Mouse (Mus musculus) cortical plate, adult 2 months (tissue): ENCODE measurements around the gene Neurl1a. TPM values are rescaled to one million over a fixed set of nuclear protein-coding genes. Genes with fewer than 3 reads are reported as not detected.

Experiments used
- H3K27ac ChIP-seq: fragments of 200-500 bp; 2 replicates; pipeline ENCODE4 v1.5.1; 2012; ENCODE audit warnings: low read length, control low read depth, inconsistent platforms; ENCODE audit not compliant: insufficient read depth
- H3K4me1 ChIP-seq: fragments of 200-500 bp; 2 replicates; pipeline ENCODE4 v1.6.1; 2011; ENCODE audit warnings: low read length; ENCODE audit not compliant: control insufficient read depth, insufficient read depth
- H3K4me3 ChIP-seq: fragments of 200-500 bp; 2 replicates; pipeline ENCODE4 v1.5.1; 2011; ENCODE audit warnings: mild to moderate bottlenecking, low read length, control low read depth; ENCODE audit not compliant: insufficient read depth
- CTCF ChIP-seq: fragments of 200-500 bp; IDR thresholded peaks from 2 replicates; pipeline ENCODE4 v1.5.1; 2011; ENCODE audit warnings: mild to moderate bottlenecking, control low read depth, low read length; ENCODE audit not compliant: insufficient read depth; ENCODE audit errors: extremely low read depth
- POLR2A ChIP-seq: fragments of 200-500 bp; IDR thresholded peaks from 2 replicates; pipeline ENCODE4 v1.6.1; 2011; ENCODE audit warnings: mild to moderate bottlenecking, low read length, control low read depth; ENCODE audit not compliant: insufficient read depth; ENCODE audit errors: extremely low read depth
- polyA plus RNA-seq: library from polyadenylated mRNA; depleted of rRNA; stranded (reverse); fragments of >200 nt; gene quantifications from 2 replicates; pipeline ENCODE4 v1.2.3, GENCODE M21; 2012; rRNA removed

The Neurl1a gene
- polyA plus RNA-seq, 1 experiment: 124 TPM

GRCm38 (mm10) chr19:47305401-47305800 is 126.8 kb downstream of the Neurl1a start:
- H3K27ac ChIP-seq: no peak overlapping the region
- H3K4me3 ChIP-seq: no peak overlapping the region
- TF ChIP-seq CTCF (no peak), POLR2A (no peak)
- H3K4me1 ChIP-seq: no peaks in the 10 kb centered on the region; the same call in 1 of the 2 replicates

GRCm38 (mm10) chr19:47306128-47306916 is 127.7 kb downstream of the Neurl1a start:
- TF ChIP-seq POLR2A: no peak

DNA sequence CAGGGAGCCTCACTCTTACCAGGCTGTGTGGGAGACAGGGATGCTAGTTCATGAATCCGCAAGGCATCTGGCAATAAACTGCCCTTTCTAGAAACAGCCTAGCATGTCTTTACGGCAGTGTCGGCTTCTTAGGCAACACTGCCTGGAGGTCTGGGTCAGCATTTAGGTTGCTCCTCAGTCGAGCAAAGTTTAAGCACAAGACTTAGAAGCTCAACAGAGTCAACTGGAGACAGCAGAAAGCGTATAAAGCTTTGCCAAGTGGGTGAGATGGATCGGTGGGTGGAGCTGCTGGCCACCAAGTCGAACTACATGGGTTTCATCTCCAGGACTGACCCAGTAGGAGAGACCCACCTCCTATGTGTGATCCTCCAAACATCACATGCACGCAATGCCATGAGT is 128.3 kb downstream of the Neurl1a start:
- Histone ChIP-seq H3K4me3 (no peak overlapping the region), H3K27ac (no peak overlapping the region), H3K4me1 (no peaks in the 10 kb centered on the region; the same call in 1 of the 2 replicates)
- TF ChIP-seq POLR2A (no peak), CTCF (no peak)

More at GRCm38 (mm10) chr19:47306128-47306916, 127.7 kb downstream of the Neurl1a start:
- H3K4me1 ChIP-seq: no peaks in the 10 kb centered on the region; the same call in 1 of the 2 replicates
- no peak overlapping the region for H3K27ac ChIP-seq
- H3K4me3 ChIP-seq: no peak overlapping the region

Other genes starting within 250 kb of the Neurl1a start
- gene Ina, start 164.1 kb upstream of the Neurl1a start, polyA plus RNA-seq: 124 and 127 TPM in 2 replicates
- gene Nt5c2, start 163.7 kb upstream of the Neurl1a start, polyA plus RNA-seq: 46.7 and 50.3 TPM in 2 replicates
- gene Pcgf6, start 127.9 kb upstream of the Neurl1a start, polyA plus RNA-seq: 35.5 and 38.3 TPM in 2 replicates
- gene Taf5, start 111.1 kb upstream of the Neurl1a start, polyA plus RNA-seq: 3.8 and 4.1 TPM in 2 replicates
- 897 and 1,011 TPM in 2 replicates for gene Usmg5, start 88.2 kb upstream of the Neurl1a start, polyA plus RNA-seq
- gene Pdcd11, start 88.1 kb upstream of the Neurl1a start, polyA plus RNA-seq: 11.3 and 12.2 TPM in 2 replicates
- gene Calhm2, start 40.5 kb upstream of the Neurl1a start, polyA plus RNA-seq: 4.6 and 5.3 TPM in 2 replicates
- not detected in 2 replicates for gene Calhm1, start 34.6 kb upstream of the Neurl1a start, polyA plus RNA-seq
- gene Calhm3, start 21.1 kb upstream of the Neurl1a start, polyA plus RNA-seq: 0.10 TPM in 1 of 2 replicates, not detected in the other